Mouse (Mus musculus) embryo, embryonic 10.5 days (tissue): Measurements from ENCODE around the gene Serpina3j.
"Not testable (repeated sequence)": the region's sequence is repeated elsewhere in the genome, so short reads cannot be mapped to it uniquely, and the experiment has no call there.

Experiments used
- DNase-seq: peaks from one replicate; pipeline ENCODE4 v3.0.0-alpha.2; 2015; ENCODE audit warnings: low spot score

Gene Serpina3j

GRCm38 (mm10) chr12:104314253-104314652 is at the start of gene Serpina3j:
Serpina3j (plus strand) TSS chr12:104314553.
- DNase-seq = no peak

- no peak for DNase-seq
Measured at GRCm38 (mm10) chr12:104266374-104266773, 48.0 kb upstream of the Serpina3j start.

- no peak for DNase-seq
Measured at GRCm38 (mm10) chr12:104278216-104279055, 35.9 kb upstream of the Serpina3j start.

- DNase-seq = peak; percentile 36
Measured at GRCm38 (mm10) chr12:104279056-104279435, 35.3 kb upstream of the Serpina3j start.

- DNase-seq = no peak
Measured at GRCm38 (mm10) chr12:104283380-104283779, 31.0 kb upstream of the Serpina3j start.

- no peak for DNase-seq
Measured at GRCm38 (mm10) chr12:104288336-104288735, 26.0 kb upstream of the Serpina3j start.

- no peak for DNase-seq
Measured at GRCm38 (mm10) chr12:104289872-104290271, 24.5 kb upstream of the Serpina3j start.

- DNase-seq = no peak
Measured at GRCm38 (mm10) chr12:104293963-104294362, 20.4 kb upstream of the Serpina3j start.

GRCm38 (mm10) chr12:104298049-104298448 is 16.3 kb upstream of the Serpina3j start:
- DNase-seq = no peak

GRCm38 (mm10) chr12:104305991-104306390 is 8.4 kb upstream of the Serpina3j start:
- DNase-seq = no peak

GRCm38 (mm10) chr12:104322454-104322853 is 8.1 kb downstream of the Serpina3j start:
- DNase-seq = no peak

GRCm38 (mm10) chr12:104331701-104332100 is 17.3 kb downstream of the Serpina3j start:
- DNase-seq = no peak

- not testable (repeated sequence) for DNase-seq
Measured at GRCm38 (mm10) chr12:104336873-104337272, 22.5 kb downstream of the Serpina3j start.

GRCm38 (mm10) chr12:104338226-104338625 is 23.9 kb downstream of the Serpina3j start, which contains the start of the genes Serpina3k and Serpina3m:
Serpina3k (plus strand) TSS chr12:104338486.
Serpina3m (plus strand) TSS chr12:104338486.
- not testable (repeated sequence) for DNase-seq

- DNase-seq = no peak
Measured at GRCm38 (mm10) chr12:104338705-104339104, 24.4 kb downstream of the Serpina3j start.

GRCm38 (mm10) chr12:104342489-104342888 is 28.1 kb downstream of the Serpina3j start:
- not testable (repeated sequence) for DNase-seq

GRCm38 (mm10) chr12:104345181-104345580 is 30.8 kb downstream of the Serpina3j start:
- DNase-seq = no peak

- DNase-seq = no peak
Measured at GRCm38 (mm10) chr12:104345707-104346106, 31.4 kb downstream of the Serpina3j start.

GRCm38 (mm10) chr12:104347091-104347490 is 32.7 kb downstream of the Serpina3j start:
- no peak for DNase-seq

- DNase-seq = peak; percentile 65
Measured at GRCm38 (mm10) chr12:104351812-104352211, 37.5 kb downstream of the Serpina3j start.

- no peak for DNase-seq
Measured at GRCm38 (mm10) chr12:104356006-104356405, 41.7 kb downstream of the Serpina3j start.

GRCm38 (mm10) chr12:104369986-104370385 is 55.6 kb downstream of the Serpina3j start:
- DNase-seq = no peak
